Mouse (Mus musculus) embryonic facial prominence, embryonic 14.5 days (tissue): Measurements from ENCODE around the gene Zfp931. TPM values are rescaled to one million over a fixed set of nuclear protein-coding genes. Genes with fewer than 3 reads are reported as not detected.
"Not testable (repeated sequence)": the region's sequence is repeated elsewhere in the genome, so short reads cannot be mapped to it uniquely, and the experiment has no call there.

Experiments used
- ATAC-seq: fragments of 200-750 bp; cut with Nextera tagmentation; 2 replicates; pipeline ENCODE4 v1.8.0; 2017; ENCODE audit warnings: low read depth, moderate number of reproducible peaks, moderate TSS enrichment
- DNase-seq: peaks from one replicate; pipeline ENCODE4 v3.0.0-alpha.2; 2015; ENCODE audit warnings: low spot score
- H3K27ac ChIP-seq: fragments of 300-500 bp; sonication (generic); replicated peaks from 2 replicates; pipeline ENCODE4 v1.5.1; 2014; ENCODE audit warnings: low read depth, mild to moderate bottlenecking, low read length, moderate library complexity
- H3K27me3 ChIP-seq: fragments of 300-500 bp; sonication (generic); replicated peaks from 2 replicates; pipeline ENCODE4 v1.6.1; 2014; ENCODE audit warnings: low read length; ENCODE audit not compliant: control insufficient read depth, insufficient read depth
- H3K36me3 ChIP-seq: fragments of 300-500 bp; sonication (generic); 2 replicates; pipeline ENCODE4 v1.6.1; 2014; ENCODE audit warnings: low read length, mixed read lengths; ENCODE audit not compliant: control insufficient read depth, insufficient read depth
- H3K4me1 ChIP-seq: fragments of 300-500 bp; sonication (generic); 2 replicates; pipeline ENCODE4 v1.6.1; 2014; ENCODE audit warnings: antibody characterized with exemption, low read length; ENCODE audit not compliant: control insufficient read depth, insufficient read depth
- H3K4me2 ChIP-seq: fragments of 300-500 bp; sonication (generic); 2 replicates; pipeline ENCODE4 v1.6.1; 2014; ENCODE audit warnings: low read depth, mild to moderate bottlenecking, low read length, moderate library complexity, mixed read lengths
- H3K4me3 ChIP-seq: fragments of 300-500 bp; sonication (generic); 2 replicates; pipeline ENCODE4 v1.5.1; 2014; ENCODE audit warnings: low read depth, mild to moderate bottlenecking, low read length
- H3K9ac ChIP-seq: fragments of 300-500 bp; sonication (generic); 2 replicates; pipeline ENCODE4 v1.6.1; 2014; ENCODE audit warnings: low read depth, mild to moderate bottlenecking, low read length, moderate library complexity, mixed read lengths
- H3K9me3 ChIP-seq: fragments of 300-500 bp; sonication (generic); 2 replicates; pipeline ENCODE4 v1.6.1; 2016; ENCODE audit warnings: low read length; ENCODE audit not compliant: control insufficient read depth
- WGBS: fragments of 180-500 bp; shearing (Covaris S2); extraction: QIAGEN DNeasy Blood & Tissue Kit; methylation state at CpG from one replicate; pipeline ENCODE4 v1.1.7; 2014; 5-methylcytosine and 5-hydroxymethylcytosine counted together
- polyA plus RNA-seq: library from polyadenylated mRNA; unstranded; fragments of >200 nt; fragmentation: Nextera tagmentation; extraction: Ambion mirVana; gene quantifications from 2 replicates; pipeline ENCODE4 v1.2.1, GENCODE M21; 2014

Gene Zfp931
- 17.1 and 19.0 TPM in 2 replicates for polyA plus RNA-seq

DNA sequence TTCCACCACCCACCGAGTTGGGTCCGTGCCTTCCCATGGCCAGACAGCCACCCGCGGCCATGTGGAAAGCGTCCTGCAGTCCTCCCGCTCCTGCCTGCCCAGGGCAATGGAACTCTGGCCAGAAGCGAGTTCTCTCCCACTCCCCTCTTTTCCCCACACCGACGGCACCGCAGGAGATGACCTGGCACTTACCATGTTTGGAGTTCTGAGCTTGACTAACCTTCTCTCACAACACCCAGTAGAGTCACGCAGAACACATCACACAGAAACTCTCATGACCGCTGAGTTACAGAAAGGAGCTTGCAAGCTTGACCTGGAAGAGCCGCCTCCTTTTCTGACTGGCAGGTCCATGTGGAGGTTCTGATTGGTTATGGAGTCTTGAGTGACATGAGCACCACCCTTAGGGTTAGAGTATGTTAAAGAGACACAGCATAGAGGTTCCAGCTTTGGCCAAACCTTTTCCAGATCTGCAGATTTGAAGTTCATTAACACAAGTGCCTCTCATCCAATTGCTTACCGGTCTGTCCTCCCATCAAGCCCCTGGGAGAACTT lies at the start of gene Zfp931:
Zfp931 (minus strand) TSS at position 311 of the 552 bp plus-strand sequence.
- WGBS: no CpG with 5 or more reads among the region's 14 CpGs
- not testable (repeated sequence) for H3K4me1 ChIP-seq, ATAC-seq, DNase-seq, H3K36me3 ChIP-seq, H3K9me3 ChIP-seq, H3K27ac ChIP-seq, H3K27me3 ChIP-seq
- 0 out of 2 replicates have a peak within 1 kb of the TSS, but pooled peaks have one; percentile 46 for H3K9ac ChIP-seq
- peak within 1 kb of the TSS; percentile 47 for H3K4me2 ChIP-seq
- H3K4me3 ChIP-seq: peak within 1 kb of the TSS; percentile 41

DNA sequence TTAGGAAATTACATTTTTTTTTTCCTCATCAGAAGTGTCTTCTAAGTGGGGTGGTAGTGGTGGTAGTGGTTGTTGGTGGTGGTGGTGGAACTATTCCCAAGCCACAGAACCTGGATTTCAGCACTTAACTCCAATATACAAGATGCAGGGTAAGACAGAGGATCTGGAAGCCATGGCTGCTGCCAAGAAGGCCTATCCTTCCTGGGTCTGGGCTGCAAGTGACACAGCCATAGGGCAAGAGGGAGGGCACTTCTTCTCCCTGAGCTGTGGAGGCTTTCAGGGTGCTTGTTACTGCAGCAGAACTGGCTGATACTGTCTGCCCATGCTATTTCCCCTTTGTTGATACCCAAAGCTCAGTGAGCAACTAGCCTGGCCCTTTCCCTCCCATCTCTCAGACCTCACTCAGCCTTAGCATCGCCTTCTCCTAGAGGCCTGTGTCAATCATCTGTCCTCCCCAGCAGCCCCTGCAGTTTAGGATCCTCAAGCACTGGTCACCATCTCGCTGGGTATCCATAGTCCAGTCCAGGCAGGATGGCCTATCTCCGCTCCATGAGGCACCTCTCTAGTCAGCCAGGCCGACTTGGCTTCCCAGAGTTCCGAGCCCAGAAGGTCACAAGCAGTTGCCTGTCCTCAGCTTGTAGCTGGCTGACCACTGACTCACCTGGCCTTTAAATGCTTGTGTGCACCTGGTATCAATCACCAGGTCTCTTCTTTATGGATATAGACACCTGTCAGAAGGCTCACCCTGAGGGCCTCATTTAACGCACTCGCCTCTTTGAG lies 48.0 kb upstream of the Zfp931 start:
- Histone ChIP-seq H3K36me3 (no peaks in the 10 kb centered on the region), H3K9me3 (no peaks in the 10 kb centered on the region), H3K4me2 (no peak overlapping the region), H3K4me3 (no peak overlapping the region), H3K4me1 (peaks cover 11% of the 10 kb centered on the region; the same call in 1 of the 2 replicates), H3K27me3 (no peaks in the 10 kb centered on the region), H3K9ac (no peak overlapping the region), H3K27ac (no peak overlapping the region)
- WGBS: 82% methylated on average over 7 of the region's 7 CpGs
- DNase-seq (no peak), ATAC-seq (no peak)

DNA sequence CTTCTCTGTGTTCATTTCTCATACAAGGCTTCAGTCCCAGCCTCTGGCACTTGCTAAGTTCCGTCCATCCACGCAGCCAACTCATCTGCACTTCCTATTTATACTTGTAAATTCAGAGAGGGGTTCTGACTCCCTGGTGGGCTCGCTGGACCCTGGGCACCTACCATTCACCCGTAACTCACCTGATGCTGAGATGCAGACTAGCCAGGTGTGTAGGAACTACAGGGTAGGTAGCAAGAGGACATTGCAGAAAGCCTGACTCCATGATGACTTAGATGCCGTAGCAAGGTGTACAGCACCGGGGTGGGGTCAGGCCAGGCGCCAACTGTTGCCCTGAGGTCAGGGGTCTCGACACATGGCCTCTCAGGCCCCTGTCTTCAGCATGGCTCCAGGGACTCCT lies 47.2 kb upstream of the Zfp931 start:
- no peak for ATAC-seq

DNA sequence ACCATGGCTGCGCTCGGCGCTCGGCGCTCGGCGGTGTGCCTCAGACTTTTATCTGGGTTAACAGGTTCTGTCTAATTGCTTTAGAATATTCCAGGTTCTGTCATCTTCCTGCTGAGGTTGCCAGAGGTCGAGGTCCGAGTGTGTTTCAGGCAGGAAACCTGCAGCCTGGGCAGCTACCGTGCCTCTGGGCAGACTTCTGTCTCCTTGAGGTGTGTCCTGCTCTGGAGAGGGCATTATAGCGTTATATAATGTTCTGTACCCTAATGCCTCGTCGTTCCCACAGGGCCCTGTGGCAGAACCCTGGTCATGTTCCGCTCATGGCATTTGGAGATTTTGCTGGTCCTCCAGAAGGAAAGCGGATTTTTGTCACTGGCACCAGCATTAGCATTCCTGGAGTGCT lies 45.2 kb upstream of the Zfp931 start:
- DNase-seq (no peak), ATAC-seq (no peak)
- peaks cover 12% of the 10 kb centered on the region for H3K27me3 ChIP-seq
- no peak overlapping the region for H3K27ac ChIP-seq
- whole genome bisulfite sequencing: 75% methylated on average over 15 of the region's 15 CpGs
- H3K4me2 ChIP-seq: no peak overlapping the region
- H3K9me3 ChIP-seq: no peaks in the 10 kb centered on the region
- no peak overlapping the region for H3K4me3 ChIP-seq
- no peak overlapping the region for H3K9ac ChIP-seq
- H3K36me3 ChIP-seq: no peaks in the 10 kb centered on the region
- H3K4me1 ChIP-seq: peaks cover 19% of the 10 kb centered on the region

More for the DNA sequence above, 47.2 kb upstream of the Zfp931 start:
- H3K4me1 ChIP-seq: peaks cover 11% of the 10 kb centered on the region; the same call in 1 of the 2 replicates
- no peaks in the 10 kb centered on the region for H3K36me3 ChIP-seq
- no peak for DNase-seq
- H3K27ac ChIP-seq: no peak overlapping the region
- no peaks in the 10 kb centered on the region for H3K27me3 ChIP-seq
- no peak overlapping the region for H3K9ac ChIP-seq
- no peak overlapping the region for H3K4me2 ChIP-seq
- WGBS: 72% methylated on average over 8 of the region's 8 CpGs
- H3K4me3 ChIP-seq: no peak overlapping the region
- no peaks in the 10 kb centered on the region for H3K9me3 ChIP-seq

DNA sequence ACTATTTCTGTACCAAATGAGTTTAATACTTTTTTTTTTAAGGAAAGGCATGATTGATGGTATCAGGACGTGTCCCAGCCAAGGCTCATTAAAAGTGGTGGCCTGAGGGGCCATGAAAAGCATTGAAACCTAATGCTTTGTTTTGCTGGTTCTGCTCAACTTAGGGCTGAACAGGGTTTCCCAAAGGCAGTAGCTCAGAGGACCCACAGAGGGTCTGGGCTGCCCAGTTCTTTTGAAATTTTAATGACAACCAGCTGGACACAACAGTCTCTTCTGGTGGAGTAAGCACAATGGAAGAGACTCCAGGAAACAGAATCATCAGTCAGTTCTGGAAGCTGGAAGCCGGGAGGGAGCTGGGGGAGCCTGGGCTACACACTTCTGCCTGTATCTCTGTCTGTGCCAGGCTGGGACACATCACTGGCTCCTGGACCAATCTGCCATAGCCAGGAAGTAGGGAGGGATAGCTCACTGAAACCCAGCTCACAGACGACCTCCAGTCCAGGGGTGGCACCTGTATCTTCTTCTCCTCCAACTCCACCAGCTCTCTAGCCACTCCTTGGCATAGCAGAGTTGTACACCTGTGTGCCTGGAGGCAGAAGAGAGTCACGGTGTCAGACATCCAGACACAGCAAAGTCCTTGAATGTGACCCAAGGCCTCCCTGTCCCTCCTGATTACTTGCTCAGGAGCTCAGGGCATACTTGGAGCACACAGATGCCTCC lies 43.8 kb upstream of the Zfp931 start:
- DNase-seq (peak; percentile 36), ATAC-seq (no peak)
- H3K4me1 ChIP-seq: peaks cover 19% of the 10 kb centered on the region
- 21% methylated on average over 4 of the region's 4 CpGs for WGBS
- no peak overlapping the region for H3K27ac ChIP-seq
- peaks cover 17% of the 10 kb centered on the region for H3K27me3 ChIP-seq
- no peak overlapping the region for H3K4me3 ChIP-seq
- H3K9me3 ChIP-seq: no peaks in the 10 kb centered on the region
- no peak overlapping the region for H3K4me2 ChIP-seq
- no peaks in the 10 kb centered on the region for H3K36me3 ChIP-seq
- H3K9ac ChIP-seq: no peak overlapping the region

DNA sequence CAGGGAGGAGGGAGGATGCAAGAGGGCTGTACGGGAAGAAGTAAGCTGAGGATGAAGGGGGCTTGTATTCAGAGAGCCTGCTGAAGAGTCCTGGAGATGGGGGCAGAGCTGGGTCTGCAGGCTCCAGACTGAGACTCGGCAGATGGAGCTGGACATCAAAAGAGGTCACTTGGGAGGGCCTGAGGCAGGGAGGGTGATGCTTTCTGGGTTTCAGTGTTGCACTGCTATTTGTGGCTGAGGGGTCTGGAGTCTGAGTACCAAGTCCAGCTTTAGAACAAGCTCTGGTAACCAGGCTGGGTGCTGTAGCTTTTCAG lies 43.1 kb upstream of the Zfp931 start:
- Histone ChIP-seq H3K4me1 (peaks cover 19% of the 10 kb centered on the region), H3K27me3 (peaks cover 17% of the 10 kb centered on the region), H3K9ac (no peak overlapping the region), H3K9me3 (no peaks in the 10 kb centered on the region), H3K27ac (no peak overlapping the region), H3K4me3 (no peak overlapping the region), H3K4me2 (no peak overlapping the region), H3K36me3 (no peaks in the 10 kb centered on the region)
- WGBS: 29% methylated on average over 2 of the region's 2 CpGs
- ATAC-seq (no peak), DNase-seq (no peak)

DNA sequence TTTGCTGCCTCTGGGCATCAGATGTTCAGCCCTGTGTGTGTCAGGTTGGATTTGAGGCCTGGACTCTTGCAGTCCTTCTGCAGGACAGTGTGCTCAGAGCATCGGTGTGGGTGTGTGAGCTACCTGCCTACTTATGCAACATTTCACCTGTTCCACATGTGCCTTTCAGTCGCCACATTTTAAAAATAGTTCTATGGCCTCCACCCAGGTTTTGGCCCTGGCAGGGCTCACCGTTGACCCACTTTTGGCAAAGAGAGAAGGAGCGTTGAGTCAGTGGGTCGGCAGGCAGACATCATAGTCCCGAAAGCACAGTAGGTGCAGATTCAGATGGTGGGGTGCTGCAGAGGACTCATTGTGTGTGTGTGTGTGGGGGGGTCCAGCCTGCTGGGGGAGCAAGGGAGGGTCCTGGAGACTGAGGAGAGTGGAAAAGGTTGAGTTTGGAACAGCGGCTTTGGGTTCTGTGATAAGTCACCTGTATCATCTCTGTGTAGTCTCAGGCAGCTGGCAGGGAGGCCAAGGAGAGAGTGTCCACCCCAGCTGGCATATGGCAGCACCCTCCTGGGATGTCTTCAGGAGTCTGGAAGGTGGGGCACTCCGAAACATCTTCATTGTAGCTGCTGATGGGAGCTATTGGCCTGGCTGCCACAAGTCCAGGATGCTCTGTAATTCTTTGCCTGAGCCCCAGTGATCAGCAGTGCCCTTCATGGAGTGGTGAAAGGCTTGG lies 42.5 kb upstream of the Zfp931 start:
- H3K4me2 ChIP-seq: no peak overlapping the region
- H3K4me1 ChIP-seq: peaks cover 19% of the 10 kb centered on the region
- WGBS: 84% methylated on average over 8 of the region's 8 CpGs
- H3K27ac ChIP-seq: no peak overlapping the region
- ATAC-seq (no peak), DNase-seq (no peak)
- no peak overlapping the region for H3K4me3 ChIP-seq
- H3K27me3 ChIP-seq: peaks cover 17% of the 10 kb centered on the region
- H3K36me3 ChIP-seq: no peaks in the 10 kb centered on the region
- H3K9me3 ChIP-seq: no peaks in the 10 kb centered on the region
- no peak overlapping the region for H3K9ac ChIP-seq

DNA sequence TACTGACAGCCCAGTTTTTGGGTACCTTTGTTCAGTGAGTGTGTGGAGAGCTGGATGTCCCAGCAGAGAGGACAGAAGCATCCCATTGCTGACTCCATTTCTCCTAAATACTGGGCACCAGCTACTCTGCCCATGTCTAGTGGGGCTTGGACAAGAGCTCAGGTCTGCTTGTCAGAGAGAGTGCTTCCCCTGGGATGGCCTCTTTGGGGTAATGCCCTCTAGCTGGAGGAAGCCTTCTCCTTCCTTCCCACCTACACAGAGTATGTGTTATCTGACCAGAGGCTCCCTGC lies 42.0 kb upstream of the Zfp931 start:
- Histone ChIP-seq H3K4me3 (no peak overlapping the region), H3K9ac (no peak overlapping the region), H3K27ac (no peak overlapping the region), H3K4me2 (no peak overlapping the region), H3K9me3 (no peaks in the 10 kb centered on the region), H3K4me1 (peaks cover 19% of the 10 kb centered on the region), H3K27me3 (peaks cover 17% of the 10 kb centered on the region), H3K36me3 (no peaks in the 10 kb centered on the region)
- DNase-seq: no peak
- ATAC-seq: no peak
